Mouse (Mus musculus): ENCODE data around the gene Plac1. TPM values are rescaled to one million over a fixed set of nuclear protein-coding genes. Genes with fewer than 3 reads are reported as not detected.

Gene Plac1
- total RNA-seq, 1 experiment from 2014 or later, result not detected

DNA sequence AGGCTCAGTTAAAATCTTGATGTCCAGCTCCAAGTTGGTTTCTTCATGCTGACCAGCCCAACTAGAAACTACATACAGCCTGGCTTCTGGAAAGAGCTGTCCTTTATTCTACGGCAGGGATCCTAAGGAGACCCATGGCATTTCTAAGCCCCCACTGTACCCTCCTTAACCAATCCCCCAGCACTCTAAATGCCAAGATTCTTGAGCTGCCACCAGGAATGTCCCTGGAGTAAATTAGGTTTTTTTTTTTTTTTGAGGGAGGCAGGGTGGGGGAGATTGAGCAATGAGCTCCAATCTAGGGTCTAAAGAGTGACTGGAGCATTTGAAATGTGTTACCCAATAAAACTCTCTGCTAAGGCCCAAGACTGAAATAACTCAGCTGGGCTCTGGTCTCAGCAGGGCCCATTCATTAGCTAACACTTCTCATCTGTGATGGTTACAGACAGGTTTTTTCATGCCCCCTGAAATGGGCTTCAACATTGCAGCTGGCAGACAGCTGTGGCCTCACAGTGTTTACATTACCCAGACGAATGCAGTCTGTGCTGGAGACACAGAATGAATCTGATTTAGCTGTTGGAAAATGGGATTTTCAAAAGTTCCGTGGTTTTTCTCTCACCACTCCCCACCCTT, 114.0 kb downstream of the Plac1 start:
- ATAC-seq (ENCODE audit: extremely low read depth, insufficient number of reproducible peaks, low FRiP score, poor library complexity, severe bottlenecking), result no peak

- ATAC-seq (ENCODE audit: extremely low read depth, insufficient number of reproducible peaks, low FRiP score, poor library complexity, severe bottlenecking), result no peak
Measured at GRCm38 (mm10) chrX:53123562-53123961, 116.3 kb downstream of the Plac1 start.

DNA sequence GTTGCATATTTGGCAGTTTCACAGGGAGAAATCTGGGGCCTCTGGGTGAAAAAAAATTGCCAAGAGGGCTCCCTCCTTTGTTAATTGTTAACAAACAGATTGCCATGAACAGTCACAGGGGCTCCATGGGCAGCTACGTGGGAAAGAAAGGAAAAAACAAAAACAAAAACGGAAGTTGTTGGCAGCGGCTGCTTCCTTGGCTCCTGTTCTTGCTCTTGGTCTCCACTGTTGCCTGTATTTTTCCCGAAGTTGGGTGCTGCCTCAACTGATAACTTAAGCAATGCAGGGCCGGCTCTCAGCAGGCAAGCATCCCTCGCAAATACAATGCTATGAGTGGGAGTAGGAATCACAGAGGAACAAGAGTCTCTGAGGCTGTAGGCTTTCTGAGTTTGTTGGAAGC, 121.3 kb downstream of the Plac1 start:
- no peak for ATAC-seq (ENCODE audit: extremely low read depth, insufficient number of reproducible peaks, low FRiP score, poor library complexity, severe bottlenecking)

- no peak for ATAC-seq (ENCODE audit: extremely low read depth, insufficient number of reproducible peaks, low FRiP score, poor library complexity, severe bottlenecking)
Measured at GRCm38 (mm10) chrX:53118019-53118418, 121.9 kb downstream of the Plac1 start.

- no peak for ATAC-seq (ENCODE audit: extremely low read depth, insufficient number of reproducible peaks, low FRiP score, poor library complexity, severe bottlenecking)
Measured at GRCm38 (mm10) chrX:53114994-53115393, 124.9 kb downstream of the Plac1 start.

- ATAC-seq (ENCODE audit: extremely low read depth, insufficient number of reproducible peaks, low FRiP score, poor library complexity, severe bottlenecking), result no peak
Measured at GRCm38 (mm10) chrX:53110142-53110541, 129.8 kb downstream of the Plac1 start.

GRCm38 (mm10) chrX:53107127-53107526, 132.8 kb downstream of the Plac1 start:
- no peak for ATAC-seq (ENCODE audit: extremely low read depth, insufficient number of reproducible peaks, low FRiP score, poor library complexity, severe bottlenecking)

- no peak for ATAC-seq (ENCODE audit: extremely low read depth, insufficient number of reproducible peaks, low FRiP score, poor library complexity, severe bottlenecking)
Measured at GRCm38 (mm10) chrX:53101165-53101564, 138.7 kb downstream of the Plac1 start.

DNA sequence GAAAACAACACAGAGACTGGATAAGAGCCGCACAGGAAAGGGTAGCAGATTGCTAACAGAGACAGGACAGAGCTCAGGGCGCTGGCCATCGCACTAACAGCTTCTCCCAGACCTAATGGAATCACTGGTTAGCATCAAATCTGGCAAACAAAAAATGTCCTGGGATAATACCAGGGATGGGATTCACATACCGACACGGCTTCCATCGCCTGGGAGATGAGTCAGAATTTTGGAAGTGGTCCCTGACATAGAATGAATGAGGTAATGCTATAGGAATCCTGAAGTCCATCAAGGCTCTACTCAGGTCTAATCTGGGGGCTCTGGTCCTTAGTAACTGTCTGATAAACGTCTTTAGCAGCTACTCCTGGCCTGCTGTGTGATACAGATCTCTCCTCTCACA, 140.0 kb downstream of the Plac1 start:
- ATAC-seq (ENCODE audit: extremely low read depth, insufficient number of reproducible peaks, low FRiP score, poor library complexity, severe bottlenecking), result no peak

GRCm38 (mm10) chrX:53099266-53099665, 140.6 kb downstream of the Plac1 start:
- ATAC-seq (ENCODE audit: extremely low read depth, insufficient number of reproducible peaks, low FRiP score, poor library complexity, severe bottlenecking), result no peak

DNA sequence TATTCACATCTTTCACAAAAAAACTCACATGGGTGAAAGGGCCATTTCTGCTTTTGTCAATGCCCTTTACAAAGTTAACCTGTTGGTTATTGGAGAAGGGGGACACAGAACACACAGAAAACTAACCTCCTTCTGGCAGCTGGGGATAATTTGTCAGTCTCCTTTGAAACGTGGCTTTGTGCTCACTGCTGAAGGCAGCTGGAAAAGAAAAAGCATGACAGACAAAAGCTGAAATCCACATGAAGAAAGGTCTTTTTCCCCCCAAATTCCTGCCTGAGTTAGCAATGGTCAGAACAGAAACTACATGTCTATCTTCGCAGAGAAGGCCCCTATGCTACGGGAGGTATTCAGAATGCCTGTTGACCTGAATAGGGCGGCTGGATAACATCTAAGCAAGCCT, 141.6 kb downstream of the Plac1 start:
- no peak for ATAC-seq (ENCODE audit: extremely low read depth, insufficient number of reproducible peaks, low FRiP score, poor library complexity, severe bottlenecking)

- ATAC-seq (ENCODE audit: extremely low read depth, insufficient number of reproducible peaks, low FRiP score, poor library complexity, severe bottlenecking), result no peak
Measured at GRCm38 (mm10) chrX:53097786-53098185, 142.1 kb downstream of the Plac1 start.

DNA sequence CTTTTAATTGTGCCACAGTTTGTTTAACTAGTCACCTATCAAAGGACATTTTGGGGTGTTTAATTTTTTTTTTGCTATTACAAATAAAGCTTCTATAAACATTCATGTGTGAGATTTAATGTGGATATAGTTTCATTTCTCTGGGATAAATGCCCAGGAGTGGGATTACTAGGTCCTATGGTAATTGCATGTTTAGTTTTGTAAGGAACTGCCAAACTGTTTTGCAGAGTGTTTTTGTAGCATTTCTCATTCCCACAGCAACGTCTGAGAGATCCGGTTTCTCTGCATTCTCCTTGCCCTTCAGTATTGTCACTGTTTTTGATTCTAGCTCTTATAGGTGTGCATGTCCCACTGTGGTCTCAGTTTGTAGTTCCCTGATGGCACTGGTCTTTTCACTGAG, 146.5 kb downstream of the Plac1 start:
- ATAC-seq (ENCODE audit: extremely low read depth, insufficient number of reproducible peaks, low FRiP score, poor library complexity, severe bottlenecking), result no peak

GRCm38 (mm10) chrX:53088663-53089292, 151.1 kb downstream of the Plac1 start:
- no peak for ATAC-seq (ENCODE audit: extremely low read depth, insufficient number of reproducible peaks, low FRiP score, poor library complexity, severe bottlenecking)

GRCm38 (mm10) chrX:53087202-53087601, 152.7 kb downstream of the Plac1 start:
- no peak for ATAC-seq (ENCODE audit: extremely low read depth, insufficient number of reproducible peaks, low FRiP score, poor library complexity, severe bottlenecking)

DNA sequence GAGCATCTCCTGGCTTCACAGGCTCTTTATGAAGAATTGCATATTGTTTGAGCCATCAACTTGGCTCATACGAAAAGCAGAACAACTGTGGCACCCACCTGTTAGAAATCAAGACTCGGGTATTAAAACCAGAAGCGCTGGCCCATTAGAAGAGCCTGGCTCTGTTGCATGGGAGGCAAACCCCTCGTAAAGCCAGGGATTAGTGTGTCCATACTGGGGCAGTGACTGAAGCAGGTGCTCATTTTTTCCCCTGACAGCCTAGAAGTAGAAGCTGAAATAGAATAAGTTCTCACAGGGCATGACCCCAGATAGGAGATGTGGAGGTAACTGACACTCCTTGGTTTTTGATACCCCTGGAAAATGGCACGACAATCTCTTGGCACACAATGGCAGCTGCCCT, 154.4 kb downstream of the Plac1 start:
- no peak for ATAC-seq (ENCODE audit: extremely low read depth, insufficient number of reproducible peaks, low FRiP score, poor library complexity, severe bottlenecking)

DNA sequence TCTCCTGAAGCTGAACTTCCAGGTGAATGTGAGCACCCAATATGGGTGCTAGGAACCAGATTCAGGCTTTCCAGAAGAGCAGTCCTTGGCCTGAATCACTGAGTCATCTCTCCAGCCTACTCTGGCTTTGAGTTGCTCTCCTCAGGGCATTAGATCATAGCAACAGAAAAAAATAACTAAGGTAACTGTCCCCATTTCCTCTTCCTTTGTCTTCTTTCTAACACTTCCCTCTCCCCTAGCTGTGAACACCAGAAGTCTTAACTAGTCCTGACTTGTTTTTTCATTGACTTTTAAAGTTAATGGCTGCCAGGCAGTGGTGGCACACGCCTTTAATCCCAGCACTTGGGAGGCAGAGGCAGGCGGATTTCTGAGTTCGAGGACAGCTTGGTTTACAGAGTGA, 175.5 kb downstream of the Plac1 start:
- ATAC-seq (ENCODE audit: extremely low read depth, insufficient number of reproducible peaks, low FRiP score, poor library complexity, severe bottlenecking), result no peak

GRCm38 (mm10) chrX:53059426-53060007, 180.4 kb downstream of the Plac1 start:
- no peak for ATAC-seq (ENCODE audit: extremely low read depth, insufficient number of reproducible peaks, low FRiP score, poor library complexity, severe bottlenecking)

DNA sequence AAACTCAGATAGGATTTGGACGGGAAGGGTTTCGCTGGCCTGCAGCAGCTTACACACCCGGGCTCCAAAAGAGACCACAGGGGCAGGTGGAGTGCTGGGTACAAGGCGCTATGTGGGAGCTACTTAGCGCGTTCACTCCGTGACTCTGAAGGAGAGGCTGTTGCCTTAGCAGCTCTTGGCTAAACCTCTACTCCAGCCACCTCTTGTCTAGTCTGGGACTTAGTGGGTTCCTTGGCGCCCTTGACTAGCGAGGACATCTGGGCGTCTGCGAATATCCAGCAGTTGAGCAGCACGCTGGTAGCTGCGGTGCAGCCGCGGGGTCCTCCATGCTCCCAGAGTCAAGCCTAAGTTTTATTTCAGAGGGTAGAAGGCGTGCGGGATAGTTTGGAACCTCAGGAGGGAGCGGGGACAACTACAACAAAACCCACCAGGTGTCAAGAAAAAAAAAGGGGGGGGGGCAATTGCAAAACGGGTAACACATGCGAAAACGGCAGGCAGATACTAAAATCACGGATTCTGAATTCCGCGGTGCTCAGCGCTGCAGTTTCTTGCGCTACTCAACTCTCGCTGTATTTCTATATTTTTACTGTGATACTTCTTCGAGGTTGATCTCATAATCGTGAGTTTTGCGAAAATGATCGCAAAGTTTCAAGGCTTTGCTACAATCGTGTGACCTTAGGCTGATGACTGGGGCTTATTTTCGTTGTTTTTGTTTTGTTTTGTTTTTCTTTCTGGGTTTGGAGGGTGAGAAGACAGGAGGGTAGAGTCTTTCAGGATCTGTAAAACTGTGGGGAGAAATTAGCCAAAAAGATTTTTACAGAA, 181.2 kb downstream of the Plac1 start:
- ATAC-seq (ENCODE audit: extremely low read depth, insufficient number of reproducible peaks, low FRiP score, poor library complexity, severe bottlenecking), result 0 out of 2 replicates have a peak, but pooled peaks have one; percentile 9

GRCm38 (mm10) chrX:53057760-53058090, 182.2 kb downstream of the Plac1 start:
- no peak for ATAC-seq (ENCODE audit: extremely low read depth, insufficient number of reproducible peaks, low FRiP score, poor library complexity, severe bottlenecking)
